Mouse (Mus musculus) cortical plate, adult 2 months (tissue): ENCODE data around the gene Cacna1c.

Experiments used
- CTCF ChIP-seq: fragments of 200-500 bp; IDR thresholded peaks from 2 replicates; pipeline ENCODE4 v1.5.1; 2011; ENCODE audit warnings: mild to moderate bottlenecking, control low read depth, low read length; ENCODE audit not compliant: insufficient read depth; ENCODE audit errors: extremely low read depth
- POLR2A ChIP-seq: fragments of 200-500 bp; IDR thresholded peaks from 2 replicates; pipeline ENCODE4 v1.6.1; 2011; ENCODE audit warnings: mild to moderate bottlenecking, low read length, control low read depth; ENCODE audit not compliant: insufficient read depth; ENCODE audit errors: extremely low read depth

GRCm38 (mm10) chr6:118867384-118867783 lies 328.8 kb downstream of the Cacna1c start:
- TF ChIP-seq POLR2A = no peak
- no peak for TF ChIP-seq CTCF
